Mouse (Mus musculus): Measurements from ENCODE around the gene Itprid1. TPM values are rescaled to one million over a fixed set of nuclear protein-coding genes. Genes with fewer than 3 reads are reported as not detected.

Itprid1 gene
- polyA plus RNA-seq, 1 experiment, result not detected

GRCm38 (mm10) chr6:55944709-55945108, 108.0 kb downstream of the Itprid1 start:
- H3ac ChIP-seq (ENCODE audit: control insufficient read depth, insufficient read length, low read depth), result no peak overlapping the region
- H3K79me3 ChIP-seq (ENCODE audit: low read depth), result no peaks in the 10 kb centered on the region
- TF ChIP-seq CTCF (IDR thresholded peaks at IDR 0.05; ENCODE audit: control insufficient read depth, insufficient read depth, insufficient read length), result no peak
- no peak for TF ChIP-seq MYOG (IDR thresholded peaks at IDR 0.05; ENCODE audit: control insufficient read depth, extremely low read depth, insufficient read length)
- no peak for TF ChIP-seq MYOD1 (IDR thresholded peaks at IDR 0.05; ENCODE audit: control insufficient read depth, insufficient read length, low read depth)
- no peak for TF ChIP-seq USF1 (IDR thresholded peaks at IDR 0.05; ENCODE audit: low read depth)
- TF ChIP-seq CEBPB (IDR thresholded peaks at IDR 0.05; ENCODE audit: low read depth), result no peak
- no peaks in the 10 kb centered on the region for H3K36me3 ChIP-seq (ENCODE audit: control insufficient read depth, insufficient read depth)
- H3K4me3 ChIP-seq (ENCODE audit: insufficient read depth, poor library complexity, severe bottlenecking), result no peak overlapping the region
- no peaks in the 10 kb centered on the region for H3K79me2 ChIP-seq (ENCODE audit: control insufficient read depth, insufficient read depth)
- no peaks in the 10 kb centered on the region for H3K27me3 ChIP-seq (ENCODE audit: control insufficient read depth, insufficient read depth, insufficient read length)

DNA sequence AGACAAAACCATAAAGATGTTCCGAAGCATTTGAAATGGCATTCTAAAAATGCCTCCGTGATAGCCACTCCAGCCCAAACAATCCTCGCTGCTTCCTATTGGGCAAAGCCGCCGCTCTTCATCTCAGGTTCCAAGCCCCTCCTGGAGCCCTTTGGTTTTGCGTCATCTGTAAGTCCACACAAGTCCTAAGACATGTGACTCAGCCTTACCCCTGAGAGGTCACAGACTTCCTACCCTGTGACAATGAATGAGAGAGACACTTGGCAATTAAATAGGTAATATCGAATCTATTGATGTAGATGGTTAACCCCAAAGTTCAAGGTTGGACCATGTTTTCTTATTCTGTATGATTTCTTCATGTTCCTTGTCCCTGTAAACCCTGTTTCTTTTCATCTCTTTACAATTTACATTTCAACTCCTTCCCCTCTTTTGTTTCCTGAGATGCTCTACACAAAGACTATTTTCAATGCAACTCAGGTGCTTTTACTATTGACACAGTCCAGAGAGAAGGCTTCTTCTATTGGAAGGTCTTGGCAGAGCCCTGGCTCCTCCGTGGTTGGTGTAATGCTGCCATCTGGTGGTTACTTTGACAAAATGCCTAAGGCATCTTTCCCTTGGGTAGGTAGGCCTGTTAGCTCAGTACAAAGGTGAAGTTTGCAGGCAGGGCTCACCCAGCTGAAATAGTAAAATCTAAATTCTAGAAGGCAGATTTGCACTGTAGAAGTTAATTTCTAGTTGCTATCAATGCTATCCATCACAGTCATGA, 113.8 kb downstream of the Itprid1 start:
- TF ChIP-seq CTCF (IDR thresholded peaks at IDR 0.05; ENCODE audit: control insufficient read depth, insufficient read depth, insufficient read length), result peak; percentile 38
- no peak for TF ChIP-seq MYOG (IDR thresholded peaks at IDR 0.05; ENCODE audit: control insufficient read depth, extremely low read depth, insufficient read length)
- TF ChIP-seq CEBPB (IDR thresholded peaks at IDR 0.05; ENCODE audit: low read depth), result no peak
- TF ChIP-seq MAX (IDR thresholded peaks at IDR 0.05), result no peak
- H3K79me3 ChIP-seq (ENCODE audit: low read depth), result no peaks in the 10 kb centered on the region
- no peaks in the 10 kb centered on the region for H3K79me2 ChIP-seq (ENCODE audit: control insufficient read depth, insufficient read depth)
- no peaks in the 10 kb centered on the region for H3K27me3 ChIP-seq (ENCODE audit: control insufficient read depth, insufficient read depth, insufficient read length)
- no peaks in the 10 kb centered on the region for H3K36me3 ChIP-seq (ENCODE audit: control insufficient read depth, insufficient read depth)
- no peak overlapping the region for H3K4me3 ChIP-seq (ENCODE audit: insufficient read depth, poor library complexity, severe bottlenecking)
- H3ac ChIP-seq (ENCODE audit: control insufficient read depth, insufficient read length, low read depth), result no peak overlapping the region

- H3ac ChIP-seq (ENCODE audit: control insufficient read depth, insufficient read length, low read depth), result no peak overlapping the region
- H3K79me2 ChIP-seq (ENCODE audit: control insufficient read depth, insufficient read depth), result no peaks in the 10 kb centered on the region
- H3K4me3 ChIP-seq (ENCODE audit: insufficient read depth, poor library complexity, severe bottlenecking), result no peak overlapping the region
- no peaks in the 10 kb centered on the region for H3K27me3 ChIP-seq (ENCODE audit: control insufficient read depth, insufficient read depth, insufficient read length)
- no peaks in the 10 kb centered on the region for H3K79me3 ChIP-seq (ENCODE audit: low read depth)
- TF ChIP-seq MYOG (IDR thresholded peaks at IDR 0.05; ENCODE audit: control insufficient read depth, extremely low read depth, insufficient read length), result no peak
- TF ChIP-seq USF1 (IDR thresholded peaks at IDR 0.05; ENCODE audit: low read depth), result no peak
- no peak for TF ChIP-seq FOSL1 (IDR thresholded peaks at IDR 0.05; ENCODE audit: insufficient read depth, low read length, poor library complexity, severe bottlenecking)
- no peaks in the 10 kb centered on the region for H3K36me3 ChIP-seq (ENCODE audit: control insufficient read depth, insufficient read depth)
Measured at GRCm38 (mm10) chr6:55972998-55973397, 136.3 kb downstream of the Itprid1 start.

GRCm38 (mm10) chr6:55979766-55980165, 143.1 kb downstream of the Itprid1 start:
- no peaks in the 10 kb centered on the region for H3K79me2 ChIP-seq (ENCODE audit: control insufficient read depth, insufficient read depth)
- TF ChIP-seq CTCF (IDR thresholded peaks at IDR 0.05; ENCODE audit: control insufficient read depth, insufficient read depth, insufficient read length), result no peak
- TF ChIP-seq MYOG (IDR thresholded peaks at IDR 0.05; ENCODE audit: control insufficient read depth, extremely low read depth, insufficient read length), result no peak
- no peak for TF ChIP-seq USF1 (IDR thresholded peaks at IDR 0.05; ENCODE audit: low read depth)
- no peak for TF ChIP-seq CEBPB (IDR thresholded peaks at IDR 0.05; ENCODE audit: low read depth)
- TF ChIP-seq FOSL1 (IDR thresholded peaks at IDR 0.05; ENCODE audit: insufficient read depth, low read length, poor library complexity, severe bottlenecking), result no peak

GRCm38 (mm10) chr6:56008711-56009110, 172.0 kb downstream of the Itprid1 start:
- Histone ChIP-seq H3K79me3 (ENCODE audit: low read depth) (no peaks in the 10 kb centered on the region), H3K27me3 (ENCODE audit: control insufficient read depth, insufficient read depth, insufficient read length) (no peaks in the 10 kb centered on the region), H3K36me3 (ENCODE audit: control insufficient read depth, insufficient read depth) (no peaks in the 10 kb centered on the region), H3K4me3 (ENCODE audit: insufficient read depth, poor library complexity, severe bottlenecking) (no peak overlapping the region), H3ac (ENCODE audit: control insufficient read depth, insufficient read length, low read depth) (no peak overlapping the region), H3K79me2 (ENCODE audit: control insufficient read depth, insufficient read depth) (no peaks in the 10 kb centered on the region)
- TF ChIP-seq FOSL1 (IDR thresholded peaks at IDR 0.05; ENCODE audit: insufficient read depth, low read length, poor library complexity, severe bottlenecking) (no peak), MAX (IDR thresholded peaks at IDR 0.05) (no peak), MYOG (IDR thresholded peaks at IDR 0.05; ENCODE audit: control insufficient read depth, extremely low read depth, insufficient read length) (no peak), USF1 (IDR thresholded peaks at IDR 0.05; ENCODE audit: low read depth) (no peak), CEBPB (IDR thresholded peaks at IDR 0.05; ENCODE audit: low read depth) (no peak), MYOD1 (IDR thresholded peaks at IDR 0.05; ENCODE audit: control insufficient read depth, insufficient read length, low read depth) (no peak), CTCF (IDR thresholded peaks at IDR 0.05; ENCODE audit: control insufficient read depth, insufficient read depth, insufficient read length) (no peak)

More at GRCm38 (mm10) chr6:55979766-55980165, 143.1 kb downstream of the Itprid1 start:
- no peaks in the 10 kb centered on the region for H3K36me3 ChIP-seq (ENCODE audit: control insufficient read depth, insufficient read depth)
- H3K79me3 ChIP-seq (ENCODE audit: low read depth), result no peaks in the 10 kb centered on the region
- no peak overlapping the region for H3ac ChIP-seq (ENCODE audit: control insufficient read depth, insufficient read length, low read depth)
- H3K4me3 ChIP-seq (ENCODE audit: insufficient read depth, poor library complexity, severe bottlenecking), result no peak overlapping the region
- H3K27me3 ChIP-seq (ENCODE audit: control insufficient read depth, insufficient read depth, insufficient read length), result no peaks in the 10 kb centered on the region

DNA sequence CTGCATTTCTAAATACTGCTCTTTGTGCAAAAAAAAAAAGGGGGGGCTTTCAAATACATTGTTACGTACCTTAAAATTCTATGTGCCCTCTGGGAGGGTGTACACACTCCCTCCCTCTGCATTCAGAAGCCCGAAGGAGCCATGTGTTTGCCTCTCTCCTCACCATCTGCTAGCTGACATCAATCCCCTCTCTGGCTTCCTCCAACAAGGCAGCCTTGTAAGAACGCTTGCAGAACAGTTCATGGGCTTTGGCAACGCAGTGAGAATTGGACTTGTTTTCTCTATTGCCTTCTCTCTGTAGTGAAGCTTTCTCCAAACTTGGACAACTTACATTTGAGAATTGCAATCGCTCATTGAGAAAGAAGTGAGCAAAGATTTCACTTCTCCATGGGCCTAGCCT, 175.7 kb downstream of the Itprid1 start:
- Histone ChIP-seq H3K4me3 (ENCODE audit: insufficient read depth, poor library complexity, severe bottlenecking) (no peak overlapping the region), H3K79me2 (ENCODE audit: control insufficient read depth, insufficient read depth) (no peaks in the 10 kb centered on the region), H3K36me3 (ENCODE audit: control insufficient read depth, insufficient read depth) (no peaks in the 10 kb centered on the region), H3ac (ENCODE audit: control insufficient read depth, insufficient read length, low read depth) (no peak overlapping the region), H3K79me3 (ENCODE audit: low read depth) (no peaks in the 10 kb centered on the region), H3K27me3 (ENCODE audit: control insufficient read depth, insufficient read depth, insufficient read length) (no peaks in the 10 kb centered on the region)
- TF ChIP-seq FOSL1 (IDR thresholded peaks at IDR 0.05; ENCODE audit: insufficient read depth, low read length, poor library complexity, severe bottlenecking), result no peak
- no peak for TF ChIP-seq USF1 (IDR thresholded peaks at IDR 0.05; ENCODE audit: low read depth)
- TF ChIP-seq MYOD1 (IDR thresholded peaks at IDR 0.05; ENCODE audit: control insufficient read depth, insufficient read length, low read depth), result no peak
- TF ChIP-seq MYOG (IDR thresholded peaks at IDR 0.05; ENCODE audit: control insufficient read depth, extremely low read depth, insufficient read length), result no peak
- no peak for TF ChIP-seq MAX (IDR thresholded peaks at IDR 0.05)
- TF ChIP-seq CTCF (IDR thresholded peaks at IDR 0.05; ENCODE audit: control insufficient read depth, insufficient read depth, insufficient read length), result no peak
- TF ChIP-seq CEBPB (IDR thresholded peaks at IDR 0.05; ENCODE audit: low read depth), result no peak

All from C2C12 (cell line).